Mouse (Mus musculus) small intestine, adult 2 months (tissue): ENCODE results near the gene Mpst. TPM values are rescaled to one million over a fixed set of nuclear protein-coding genes. Genes with fewer than 3 reads are reported as not detected.

Source experiments
- H3K27ac ChIP-seq: fragments of 200-500 bp; 2 replicates; pipeline ENCODE4 v1.5.1; 2012; ENCODE audit warnings: low read depth, low read length, control low read depth, inconsistent platforms; ENCODE audit not compliant: insufficient read depth
- H3K27me3 ChIP-seq: fragments of 200-500 bp; 2 replicates; pipeline ENCODE4 v1.6.1; 2012; ENCODE audit warnings: mild to moderate bottlenecking, moderate library complexity, low read length, inconsistent platforms; ENCODE audit not compliant: control insufficient read depth, insufficient read depth
- H3K36me3 ChIP-seq: fragments of 200-500 bp; 2 replicates; pipeline ENCODE4 v1.6.1; 2012; ENCODE audit warnings: mild to moderate bottlenecking, low read length, control low read depth, inconsistent platforms; ENCODE audit not compliant: control insufficient read depth, insufficient read depth
- H3K4me1 ChIP-seq: fragments of 200-500 bp; 2 replicates; pipeline ENCODE4 v1.6.1; 2012; ENCODE audit warnings: low read length, inconsistent platforms, mixed read lengths; ENCODE audit not compliant: control insufficient read depth, insufficient read depth, insufficient read length
- H3K4me3 ChIP-seq: fragments of 200-500 bp; 2 replicates; pipeline ENCODE4 v1.5.1; 2012; ENCODE audit warnings: low read depth, mild to moderate bottlenecking, control low read depth, inconsistent platforms, low read length, moderate library complexity
- CTCF ChIP-seq: fragments of 200-500 bp; IDR thresholded peaks from 2 replicates; pipeline ENCODE4 v1.5.1; 2012; ENCODE audit warnings: low read depth, mild to moderate bottlenecking, control low read depth, inconsistent platforms, low read length, moderate library complexity, mixed read lengths; ENCODE audit not compliant: insufficient replicate concordance, insufficient read length; ENCODE audit errors: extremely low read depth
- POLR2A ChIP-seq: fragments of 200-500 bp; IDR thresholded peaks from 2 replicates; pipeline ENCODE4 v1.6.1; 2012; ENCODE audit warnings: low read depth, mild to moderate bottlenecking, control low read depth, inconsistent platforms, low read length, moderate library complexity
- WGBS: fragments of 180-500 bp; shearing (Covaris S2); methylation state at CpG from one replicate; pipeline ENCODE4 v1.1.7; 2018; 5-methylcytosine and 5-hydroxymethylcytosine counted together
- polyA plus RNA-seq: library from polyadenylated mRNA; depleted of rRNA; stranded (reverse); fragments of >200 nt; gene quantifications from 2 replicates; pipeline ENCODE4 v1.2.3, GENCODE M21; 2012

Gene Mpst
- polyA plus RNA-seq, 1 experiment, result 177 TPM

DNA sequence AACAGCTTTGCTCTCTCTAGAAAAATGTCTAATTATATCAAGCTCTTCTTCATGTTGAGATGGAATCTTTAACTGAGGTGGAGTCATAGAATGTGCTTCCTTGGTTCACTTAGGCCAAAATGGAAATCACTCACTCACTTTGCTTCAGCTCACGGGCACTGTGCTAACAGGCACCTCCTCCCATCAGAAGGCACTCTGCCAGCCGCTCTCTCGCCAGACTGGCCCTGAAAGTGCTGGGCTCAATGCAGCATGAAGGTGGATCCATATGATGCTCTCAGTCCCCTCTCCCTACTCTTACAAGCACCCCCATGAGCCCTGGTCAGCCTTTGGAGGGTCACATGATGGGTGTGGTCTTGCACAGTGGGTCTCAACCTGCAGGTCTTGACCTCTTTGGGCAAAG is 32.0 kb upstream of the Mpst start:
- no peaks in the 10 kb centered on the region for H3K4me1 ChIP-seq

DNA sequence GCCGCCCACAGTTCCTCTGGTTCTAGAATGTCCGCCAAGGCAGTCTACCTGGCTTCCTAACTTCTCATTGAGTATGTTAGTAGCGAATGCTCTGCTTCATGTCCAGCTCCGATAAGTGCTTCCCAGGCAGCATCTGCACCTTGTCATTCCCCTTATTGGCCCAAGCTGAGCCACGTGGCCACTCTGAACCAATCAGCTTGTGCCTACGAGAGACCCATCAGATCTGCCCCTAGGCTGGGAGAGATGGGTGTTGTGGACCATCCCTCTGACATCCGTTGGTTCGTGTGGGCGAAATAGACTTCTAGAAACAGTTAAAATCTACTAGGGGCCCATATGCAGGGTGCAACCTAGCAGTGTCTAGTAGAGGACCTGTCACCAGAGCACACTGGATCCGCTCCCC is 28.4 kb upstream of the Mpst start:
- TF ChIP-seq CTCF, result no peak
- TF ChIP-seq POLR2A, result no peak
- H3K4me1 ChIP-seq, result no peaks in the 10 kb centered on the region
- peaks cover 35% of the 10 kb centered on the region for H3K27me3 ChIP-seq
- H3K36me3 ChIP-seq, result no peaks in the 10 kb centered on the region
- no peak overlapping the region for H3K27ac ChIP-seq
- WGBS, result 83% methylated on average over 10 of the region's 10 CpGs
- H3K4me3 ChIP-seq, result no peak overlapping the region

More for the DNA sequence above, 32.0 kb upstream of the Mpst start:
- Histone ChIP-seq H3K27ac (no peak overlapping the region), H3K27me3 (peaks cover 49% of the 10 kb centered on the region), H3K36me3 (no peaks in the 10 kb centered on the region), H3K4me3 (no peak overlapping the region)
- TF ChIP-seq CTCF (no peak), POLR2A (no peak)
- WGBS, result 44% methylated on average over 3 of the region's 3 CpGs

DNA sequence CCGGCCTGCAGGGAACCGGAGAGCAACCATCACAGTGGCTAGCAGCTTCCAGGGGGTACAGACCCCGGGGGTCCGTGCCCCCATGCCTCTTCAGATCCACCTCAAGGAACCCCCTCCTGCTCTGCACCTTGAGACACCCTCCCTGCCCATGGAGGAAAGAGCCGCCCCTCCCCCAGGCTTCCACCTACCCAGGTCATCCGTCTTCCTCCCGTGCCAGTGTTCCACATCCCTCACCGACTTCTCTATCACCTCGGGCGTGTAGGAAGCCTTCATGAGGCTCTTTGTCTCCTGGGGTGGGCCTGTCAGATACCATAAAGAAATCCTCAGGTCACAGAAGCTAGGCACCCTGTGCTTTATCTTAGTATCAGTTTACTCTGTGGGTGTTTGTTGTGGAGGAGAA is 27.7 kb upstream of the Mpst start:
- H3K27me3 ChIP-seq, result peaks cover 30% of the 10 kb centered on the region
- no peak for TF ChIP-seq POLR2A
- no peak for TF ChIP-seq CTCF
- H3K4me1 ChIP-seq, result no peaks in the 10 kb centered on the region
- H3K36me3 ChIP-seq, result no peaks in the 10 kb centered on the region
- 55% methylated on average over 10 of the region's 10 CpGs for WGBS
- no peak overlapping the region for H3K4me3 ChIP-seq
- H3K27ac ChIP-seq, result no peak overlapping the region

DNA sequence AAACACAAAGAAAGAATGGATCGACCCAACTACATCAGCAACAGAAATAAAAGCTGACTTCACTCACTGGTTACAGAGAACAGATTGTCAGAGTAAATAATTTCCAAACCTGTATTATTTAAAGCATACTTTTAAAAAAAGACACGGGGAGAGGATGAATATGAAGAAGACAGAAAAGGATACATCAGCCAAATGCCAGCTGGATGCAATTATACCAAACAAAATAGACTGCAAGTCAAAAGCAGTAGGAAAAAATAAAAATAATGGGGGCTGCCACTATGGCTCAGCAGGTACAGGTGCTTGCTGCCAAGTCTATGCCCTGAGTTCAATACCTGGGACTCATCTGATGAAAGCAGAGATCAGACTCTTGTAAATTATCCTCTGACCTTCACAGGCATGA is 26.0 kb upstream of the Mpst start:
- TF ChIP-seq POLR2A, result no peak
- no peak for TF ChIP-seq CTCF
- Histone ChIP-seq H3K27me3 (peaks cover 22% of the 10 kb centered on the region), H3K4me1 (peaks cover 9% of the 10 kb centered on the region; the same call in 1 of the 2 replicates), H3K4me3 (no peak overlapping the region), H3K27ac (no peak overlapping the region), H3K36me3 (no peaks in the 10 kb centered on the region)
- 77% methylated on average over 2 of the region's 2 CpGs for WGBS

DNA sequence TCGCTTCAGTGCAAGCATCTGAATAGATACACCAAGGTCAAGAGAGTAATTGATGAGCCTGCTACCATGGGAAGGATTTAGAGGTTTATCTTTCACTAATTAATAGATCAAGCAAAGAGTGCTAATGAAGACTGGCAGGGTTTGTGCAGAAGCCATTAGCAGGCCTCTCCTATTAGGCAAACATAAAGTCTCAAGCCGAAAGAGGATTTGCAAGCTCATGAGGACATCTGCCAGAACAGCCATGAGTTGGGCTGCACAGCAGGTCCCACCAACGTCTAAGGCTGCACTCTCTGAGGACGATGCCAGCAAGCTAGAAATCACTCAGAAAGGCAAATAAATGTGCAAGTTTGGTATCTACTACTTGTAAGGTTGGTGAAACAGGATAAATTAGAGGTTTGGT is 25.5 kb upstream of the Mpst start:
- no peak for TF ChIP-seq CTCF
- no peak for TF ChIP-seq POLR2A
- peaks cover 17% of the 10 kb centered on the region for H3K27me3 ChIP-seq
- H3K4me1 ChIP-seq, result peaks cover 9% of the 10 kb centered on the region; the same call in 1 of the 2 replicates
- no peak overlapping the region for H3K27ac ChIP-seq
- no peaks in the 10 kb centered on the region for H3K36me3 ChIP-seq
- WGBS, result 67% methylated on average over 4 of the region's 4 CpGs
- no peak overlapping the region for H3K4me3 ChIP-seq

DNA sequence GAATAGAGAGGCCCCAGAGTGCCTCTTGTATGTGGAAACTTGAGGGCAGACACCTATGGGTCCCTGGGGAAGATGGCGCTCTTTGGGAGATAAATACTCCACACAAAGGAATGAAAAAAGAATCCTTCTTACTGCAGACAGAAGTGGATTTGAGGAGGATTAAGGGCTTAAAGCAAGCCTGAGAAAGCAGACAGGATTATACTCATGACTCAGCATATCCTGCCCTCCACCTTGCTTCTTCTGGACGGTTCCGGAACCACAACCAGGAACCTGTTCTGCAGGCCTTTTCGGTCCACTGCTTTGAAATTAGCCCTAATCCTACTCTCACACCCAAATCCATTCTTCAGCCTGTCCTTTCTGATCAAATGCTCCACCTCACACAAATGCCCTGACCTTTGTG is 24.1 kb upstream of the Mpst start:
- peaks cover 9% of the 10 kb centered on the region; the same call in 1 of the 2 replicates for H3K4me1 ChIP-seq
- TF ChIP-seq CTCF (no peak), POLR2A (no peak)
- no peak overlapping the region for H3K27ac ChIP-seq
- no peak overlapping the region for H3K4me3 ChIP-seq
- H3K36me3 ChIP-seq, result no peaks in the 10 kb centered on the region
- WGBS, result 90% methylated on average over 4 of the region's 4 CpGs
- peaks cover 17% of the 10 kb centered on the region for H3K27me3 ChIP-seq

DNA sequence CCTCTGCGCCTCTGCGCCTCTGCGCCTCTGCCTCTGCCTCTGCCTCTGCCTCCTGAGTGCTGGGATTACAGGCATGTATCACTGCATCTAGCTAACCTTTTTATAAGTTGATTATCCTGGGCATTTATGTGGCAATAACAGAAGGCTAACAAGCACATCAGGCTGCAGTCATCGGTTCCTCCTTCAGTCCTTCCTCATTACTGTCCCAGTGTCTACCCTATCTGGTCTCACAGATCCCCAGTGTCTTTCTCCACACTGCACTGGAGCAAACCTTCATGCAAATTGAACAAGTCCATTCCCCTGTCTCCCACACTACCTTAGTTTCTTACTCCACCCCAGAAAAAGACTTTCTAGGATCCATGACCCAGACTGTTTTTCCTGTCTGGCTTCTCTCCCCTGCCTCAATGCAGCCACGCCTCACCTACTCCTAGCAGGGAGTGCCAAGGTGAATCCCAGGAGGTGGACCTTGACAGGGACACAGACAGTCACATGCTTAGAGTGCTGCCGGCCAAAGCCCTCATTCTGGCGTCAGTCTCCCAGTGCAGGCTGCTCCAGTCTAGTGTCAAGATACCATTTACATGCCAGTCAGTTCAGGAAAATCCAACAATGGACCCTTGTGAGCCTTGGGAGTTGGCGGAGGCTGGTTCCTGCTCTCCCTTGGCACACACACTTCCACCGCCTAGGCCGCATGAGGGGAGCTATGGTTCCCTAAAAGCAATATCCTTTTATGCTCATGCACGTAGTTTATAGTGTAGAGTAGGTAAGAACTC is 22.6 kb upstream of the Mpst start:
- peaks cover 9% of the 10 kb centered on the region; the same call in 1 of the 2 replicates for H3K4me1 ChIP-seq
- no peaks in the 10 kb centered on the region for H3K36me3 ChIP-seq
- peaks cover 14% of the 10 kb centered on the region for H3K27me3 ChIP-seq
- no peak overlapping the region for H3K27ac ChIP-seq
- TF ChIP-seq POLR2A (no peak), CTCF (no peak)
- H3K4me3 ChIP-seq, result no peak overlapping the region
- WGBS, result 48% methylated on average over 11 of the region's 11 CpGs
